Mouse (Mus musculus): ENCODE measurements around the gene Atg2b.

The Atg2b gene

GRCm38 (mm10) chr12:105597135-105597534 is 87.9 kb downstream of the Atg2b start:
- no peak for DNase-seq (ENCODE audit: low read depth, low spot score)

GRCm38 (mm10) chr12:105593471-105593870 is 91.5 kb downstream of the Atg2b start:
- no peak for DNase-seq (ENCODE audit: low read depth, low spot score)

GRCm38 (mm10) chr12:105592361-105592761 is 92.7 kb downstream of the Atg2b start:
- DNase-seq (ENCODE audit: low read depth, low spot score): no peak

GRCm38 (mm10) chr12:105590786-105591185 is 94.2 kb downstream of the Atg2b start:
- no peak for DNase-seq (ENCODE audit: low read depth, low spot score)

- no peak for DNase-seq (ENCODE audit: low read depth, low spot score)
These were observed 97.5 kb downstream of the Atg2b start for GRCm38 (mm10) chr12:105587526-105587925.

- peak; percentile 65 for DNase-seq (ENCODE audit: low read depth, low spot score)
These were observed 100.2 kb downstream of the Atg2b start for GRCm38 (mm10) chr12:105584851-105585250.

- peak; percentile 18 for DNase-seq (ENCODE audit: low read depth, low spot score)
These were observed 101.5 kb downstream of the Atg2b start for GRCm38 (mm10) chr12:105583484-105583883.

GRCm38 (mm10) chr12:105582486-105582885 is 102.5 kb downstream of the Atg2b start:
- DNase-seq (ENCODE audit: low read depth, low spot score): no peak

GRCm38 (mm10) chr12:105580490-105580889 is 104.5 kb downstream of the Atg2b start:
- no peak for DNase-seq (ENCODE audit: low read depth, low spot score)

GRCm38 (mm10) chr12:105574356-105574755 is 110.7 kb downstream of the Atg2b start:
- DNase-seq (ENCODE audit: low read depth, low spot score): no peak

- no peak for DNase-seq (ENCODE audit: low read depth, low spot score)
These were observed 112.4 kb downstream of the Atg2b start for GRCm38 (mm10) chr12:105572622-105573021.

- no peak for DNase-seq (ENCODE audit: low read depth, low spot score)
These were observed 113.1 kb downstream of the Atg2b start for GRCm38 (mm10) chr12:105571867-105572266.

Measured in forelimb bud, embryonic 11.5 days (tissue).